Mouse (Mus musculus): ENCODE results near the gene Tmem94. TPM values are rescaled to one million over a fixed set of nuclear protein-coding genes. Genes with fewer than 3 reads are reported as not detected.
A peak's percentile ranks its signal among the peaks of the same experiment; 100 is the strongest.

Gene Tmem94
- polyA plus RNA-seq, 1 experiment from 2014 or later, result 28.7 TPM

DNA sequence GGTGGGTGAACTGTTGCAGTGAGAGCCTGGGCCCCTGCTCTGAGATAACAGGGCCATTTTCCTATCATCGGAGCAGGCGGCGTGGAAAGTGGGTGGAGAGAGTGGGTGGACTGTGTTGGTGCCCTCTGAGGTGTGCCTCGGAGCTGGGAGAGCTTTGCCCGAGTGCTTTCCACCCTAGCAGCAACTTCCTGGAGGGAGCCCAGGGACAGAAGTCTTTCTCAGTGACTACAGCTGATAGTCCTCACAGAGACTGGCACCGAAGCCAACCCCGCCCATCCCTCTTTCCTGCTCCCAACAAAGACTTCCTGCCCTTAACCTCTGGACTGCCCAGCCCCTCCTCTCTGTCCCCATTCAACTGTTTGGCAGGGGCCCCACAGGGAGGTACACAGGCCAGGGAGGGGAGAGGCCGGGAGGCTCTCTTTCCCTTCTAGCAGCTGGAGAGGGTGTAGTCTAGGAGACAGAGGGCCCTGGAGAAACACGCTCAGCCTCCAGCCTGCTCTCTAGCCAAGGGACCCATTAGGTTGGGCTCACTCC is 13.9 kb downstream of the Tmem94 start:
- Histone ChIP-seq H3K27ac (replicated peaks in 1 of 2; ENCODE audit: control insufficient read depth in 1 of 2, insufficient read depth in 1 of 2, low read depth in 2 of 2, low read length in 2 of 2) (peak overlapping the region; percentile 97), H3K4me1 (ENCODE audit: control insufficient read depth in 2 of 2, insufficient read depth in 2 of 2, low read length in 2 of 2) (peaks cover 52 to 70% of the 10 kb centered on the region in 2 experiments), H3K4me2 (ENCODE audit: low read length) (peak overlapping the region; percentile 56), H3K27me3 (ENCODE audit: control insufficient read depth, insufficient read depth, low read length) (no peaks in the 10 kb centered on the region), H3K4me3 (ENCODE audit: control insufficient read depth in 1 of 2, insufficient read depth in 1 of 2, low read depth in 1 of 2, low read length in 2 of 2) (peak overlapping the region; percentile 8 to 12; a peak in 1 of 4 replicates), H3K9me3 (ENCODE audit: control insufficient read depth, low read length) (no peaks in the 10 kb centered on the region), H3K9ac (ENCODE audit: low read length) (peak overlapping the region; percentile 59), H3K36me3 (ENCODE audit: control insufficient read depth, insufficient read depth, low read length) (peaks cover 17% of the 10 kb centered on the region)
- 2% methylated on average over 9 of the region's 9 CpGs for WGBS
- ATAC-seq (ENCODE audit: insufficient number of reproducible peaks, insufficient read depth, low FRiP score, low read depth), result peak; percentile 91

DNA sequence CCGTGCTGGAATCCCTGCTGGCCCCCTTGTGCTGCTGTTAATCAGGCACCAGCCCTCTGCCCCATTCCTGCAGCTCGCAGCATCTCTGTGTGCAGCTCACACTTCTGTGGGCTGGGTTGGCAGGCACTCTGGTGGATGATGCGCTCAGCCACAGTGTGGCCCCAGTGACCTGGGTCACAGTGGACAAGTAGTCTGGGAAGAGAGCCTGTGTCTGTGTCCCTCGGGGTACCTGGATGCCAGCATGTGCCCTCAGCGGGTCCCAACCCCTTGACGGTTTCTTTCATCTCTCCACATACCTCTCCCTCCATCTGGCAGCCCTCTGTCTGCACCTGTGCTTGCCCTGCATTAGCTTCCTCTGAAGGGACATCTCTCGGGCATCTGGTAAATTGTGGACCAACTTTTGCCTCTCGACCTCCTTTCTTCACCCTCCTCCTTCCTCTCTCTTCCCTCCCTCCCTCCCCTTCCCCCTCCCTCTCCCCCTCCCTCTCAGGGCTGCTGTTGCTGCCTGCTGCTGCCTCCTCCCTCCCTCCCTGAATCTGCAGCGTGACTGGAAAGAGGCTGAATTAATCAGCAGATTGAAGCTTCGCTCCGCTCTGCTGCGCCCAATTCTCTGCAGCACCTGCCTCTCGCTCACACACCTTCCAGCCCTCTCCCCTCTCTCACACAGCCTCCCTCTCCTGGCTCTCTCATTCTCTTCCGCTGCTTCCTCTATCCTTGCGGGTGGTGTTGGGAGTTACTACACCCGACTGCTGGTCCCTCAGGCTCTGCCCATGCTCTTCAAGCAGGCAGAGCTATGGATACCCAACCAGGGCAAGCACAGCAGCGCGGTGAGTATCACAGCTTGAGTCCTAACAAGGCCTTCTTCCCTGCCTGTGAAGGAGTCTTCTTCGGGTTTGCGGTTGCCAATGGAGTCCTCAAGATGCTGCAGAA is 15.2 kb downstream of the Tmem94 start:
- peak overlapping the region; percentile 56 for H3K4me2 ChIP-seq (ENCODE audit: low read length)
- H3K9ac ChIP-seq (ENCODE audit: low read length), result peak overlapping the region; percentile 59; the same call in 1 of the 2 replicates
- H3K4me1 ChIP-seq (ENCODE audit: control insufficient read depth in 2 of 2, insufficient read depth in 2 of 2, low read length in 2 of 2), result peaks cover 47 to 59% of the 10 kb centered on the region in 2 experiments
- H3K27me3 ChIP-seq (ENCODE audit: control insufficient read depth, insufficient read depth, low read length), result no peaks in the 10 kb centered on the region
- H3K9me3 ChIP-seq (ENCODE audit: control insufficient read depth, low read length), result no peaks in the 10 kb centered on the region
- no peak overlapping the region for H3K4me3 ChIP-seq (ENCODE audit: control insufficient read depth in 1 of 2, insufficient read depth in 1 of 2, low read depth in 1 of 2, low read length in 2 of 2)
- ATAC-seq (ENCODE audit: insufficient number of reproducible peaks, insufficient read depth, low FRiP score, low read depth), result no peak
- H3K36me3 ChIP-seq (ENCODE audit: control insufficient read depth, insufficient read depth, low read length), result peaks cover 21% of the 10 kb centered on the region
- peak overlapping the region; percentile 97 for H3K27ac ChIP-seq (replicated peaks in 1 of 2; ENCODE audit: control insufficient read depth in 1 of 2, insufficient read depth in 1 of 2, low read depth in 2 of 2, low read length in 2 of 2)
- WGBS, result 19% methylated on average over 20 of the region's 20 CpGs

DNA sequence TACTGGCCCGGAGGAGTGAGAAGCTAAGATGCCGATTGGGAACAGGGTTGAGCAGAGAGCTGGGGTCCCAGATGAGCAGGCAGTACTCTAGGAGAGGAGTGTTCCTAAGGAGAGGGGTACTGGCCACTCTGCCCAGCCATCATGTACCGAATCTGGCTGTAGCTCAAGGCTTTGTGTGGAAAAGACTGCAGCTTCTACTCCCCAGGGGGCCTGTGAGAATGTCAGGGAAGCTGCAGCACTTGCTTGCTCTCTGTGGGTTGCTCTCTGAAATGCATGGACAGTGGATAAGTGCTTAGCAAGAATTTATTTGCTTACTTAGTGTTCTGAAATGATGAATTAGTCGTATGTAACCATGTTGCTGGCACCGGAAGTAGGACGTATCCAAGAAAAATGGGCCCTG is 21.2 kb downstream of the Tmem94 start:
- H3K36me3 ChIP-seq (ENCODE audit: control insufficient read depth, insufficient read depth, low read length), result peaks cover 67% of the 10 kb centered on the region
- WGBS, result 81% methylated on average over 6 of the region's 6 CpGs

DNA sequence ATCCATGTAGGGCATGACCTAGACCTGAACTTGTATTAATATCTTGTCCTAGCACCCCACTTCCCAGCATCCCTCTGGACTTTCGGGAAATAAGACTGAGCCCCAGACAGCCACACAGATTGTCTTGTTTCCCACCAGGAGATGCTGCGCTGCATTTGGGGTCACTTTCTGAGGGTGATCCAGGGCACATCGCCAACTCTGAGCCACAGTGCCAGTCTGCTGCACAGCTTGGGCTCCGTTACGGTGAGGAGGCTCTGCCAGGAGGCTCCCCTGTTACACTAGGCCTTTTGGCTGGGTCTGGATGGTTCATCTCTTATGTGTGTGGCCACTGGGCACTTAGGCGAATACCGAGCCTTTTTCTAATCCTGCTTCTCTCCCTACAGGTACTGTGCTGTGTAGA is 24.6 kb downstream of the Tmem94 start:
- ATAC-seq (ENCODE audit: insufficient number of reproducible peaks, insufficient read depth, low FRiP score, low read depth), result no peak
- no peak overlapping the region for H3K9ac ChIP-seq (ENCODE audit: low read length)
- no peaks in the 10 kb centered on the region for H3K9me3 ChIP-seq (ENCODE audit: control insufficient read depth, low read length)
- H3K36me3 ChIP-seq (ENCODE audit: control insufficient read depth, insufficient read depth, low read length), result peaks cover 95% of the 10 kb centered on the region
- WGBS, result 95% methylated on average over 7 of the region's 7 CpGs
- no peak overlapping the region for H3K4me2 ChIP-seq (ENCODE audit: low read length)
- H3K27me3 ChIP-seq (ENCODE audit: control insufficient read depth, insufficient read depth, low read length), result no peaks in the 10 kb centered on the region
- H3K4me3 ChIP-seq (ENCODE audit: control insufficient read depth in 1 of 2, insufficient read depth in 1 of 2, low read depth in 1 of 2, low read length in 2 of 2), result no peak overlapping the region
- no peak overlapping the region for H3K27ac ChIP-seq (replicated peaks in 1 of 2; ENCODE audit: control insufficient read depth in 1 of 2, insufficient read depth in 1 of 2, low read depth in 2 of 2, low read length in 2 of 2)
- H3K4me1 ChIP-seq (ENCODE audit: control insufficient read depth in 2 of 2, insufficient read depth in 2 of 2, low read length in 2 of 2), result no peaks in the 10 kb centered on the region

More for the DNA sequence above, 21.2 kb downstream of the Tmem94 start:
- Histone ChIP-seq H3K4me3 (ENCODE audit: control insufficient read depth in 1 of 2, insufficient read depth in 1 of 2, low read depth in 1 of 2, low read length in 2 of 2) (no peak overlapping the region), H3K9ac (ENCODE audit: low read length) (no peak overlapping the region), H3K27me3 (ENCODE audit: control insufficient read depth, insufficient read depth, low read length) (no peaks in the 10 kb centered on the region), H3K4me1 (ENCODE audit: control insufficient read depth in 2 of 2, insufficient read depth in 2 of 2, low read length in 2 of 2) (peaks cover 0 to 1% of the 10 kb centered on the region in 2 experiments; a peak in 1 of 4 replicates), H3K4me2 (ENCODE audit: low read length) (no peak overlapping the region), H3K27ac (replicated peaks in 1 of 2; ENCODE audit: control insufficient read depth in 1 of 2, insufficient read depth in 1 of 2, low read depth in 2 of 2, low read length in 2 of 2) (no peak overlapping the region), H3K9me3 (ENCODE audit: control insufficient read depth, low read length) (no peaks in the 10 kb centered on the region)
- ATAC-seq (ENCODE audit: insufficient number of reproducible peaks, insufficient read depth, low FRiP score, low read depth), result no peak

DNA sequence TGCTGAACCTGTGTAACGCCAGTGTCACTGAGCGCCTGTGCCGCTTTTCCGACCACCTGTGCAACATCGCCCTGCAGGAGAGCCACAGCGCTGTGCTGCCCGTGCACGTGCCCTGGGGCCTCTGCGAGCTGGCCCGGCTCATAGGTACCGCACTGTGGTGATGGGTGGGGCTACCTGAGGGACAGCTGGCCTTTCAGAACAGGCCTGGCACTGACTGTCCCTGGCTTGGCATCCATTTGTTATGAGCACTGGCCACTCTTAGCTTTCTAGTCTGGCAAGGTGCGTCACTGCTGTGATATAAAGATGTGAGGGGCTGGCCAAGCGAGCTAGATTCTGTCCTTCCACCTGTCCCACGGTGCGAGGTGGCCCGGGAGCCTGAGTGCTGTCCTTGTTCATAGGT is 26.7 kb downstream of the Tmem94 start:
- no peak for ATAC-seq (ENCODE audit: insufficient number of reproducible peaks, insufficient read depth, low FRiP score, low read depth)
- no peak overlapping the region for H3K9ac ChIP-seq (ENCODE audit: low read length)
- no peaks in the 10 kb centered on the region for H3K9me3 ChIP-seq (ENCODE audit: control insufficient read depth, low read length)
- H3K36me3 ChIP-seq (ENCODE audit: control insufficient read depth, insufficient read depth, low read length), result peaks cover 98% of the 10 kb centered on the region
- H3K27me3 ChIP-seq (ENCODE audit: control insufficient read depth, insufficient read depth, low read length), result no peaks in the 10 kb centered on the region
- no peak overlapping the region for H3K27ac ChIP-seq (replicated peaks in 1 of 2; ENCODE audit: control insufficient read depth in 1 of 2, insufficient read depth in 1 of 2, low read depth in 2 of 2, low read length in 2 of 2)
- H3K4me2 ChIP-seq (ENCODE audit: low read length), result no peak overlapping the region
- WGBS, result 91% methylated on average over 16 of the region's 16 CpGs
- no peaks in the 10 kb centered on the region for H3K4me1 ChIP-seq (ENCODE audit: control insufficient read depth in 2 of 2, insufficient read depth in 2 of 2, low read length in 2 of 2)
- no peak overlapping the region for H3K4me3 ChIP-seq (ENCODE audit: control insufficient read depth in 1 of 2, insufficient read depth in 1 of 2, low read depth in 1 of 2, low read length in 2 of 2)

DNA sequence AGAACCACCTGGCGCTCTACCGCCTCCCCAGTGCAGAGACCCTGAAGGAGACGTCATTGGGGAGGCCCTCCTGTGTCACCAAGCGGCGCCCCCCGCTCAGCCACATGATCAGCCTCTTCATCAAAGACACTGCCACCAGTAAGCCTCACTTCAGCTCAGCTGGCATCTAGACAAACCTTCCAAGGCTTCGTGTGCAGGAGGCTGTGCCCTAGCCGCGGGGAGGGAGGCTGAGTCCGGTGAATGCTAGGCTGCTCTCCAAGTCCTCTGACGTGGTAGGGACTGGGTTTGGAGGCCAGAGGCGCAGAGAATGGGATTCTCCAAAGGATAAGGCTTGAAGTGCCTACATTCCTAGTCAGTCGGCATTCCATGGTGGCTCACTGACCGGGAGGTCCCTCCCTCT is 27.1 kb downstream of the Tmem94 start:
- no peaks in the 10 kb centered on the region for H3K27me3 ChIP-seq (ENCODE audit: control insufficient read depth, insufficient read depth, low read length)
- no peaks in the 10 kb centered on the region for H3K9me3 ChIP-seq (ENCODE audit: control insufficient read depth, low read length)
- no peak overlapping the region for H3K9ac ChIP-seq (ENCODE audit: low read length)
- no peak overlapping the region for H3K27ac ChIP-seq (replicated peaks in 1 of 2; ENCODE audit: control insufficient read depth in 1 of 2, insufficient read depth in 1 of 2, low read depth in 2 of 2, low read length in 2 of 2)
- no peak overlapping the region for H3K4me3 ChIP-seq (ENCODE audit: control insufficient read depth in 1 of 2, insufficient read depth in 1 of 2, low read depth in 1 of 2, low read length in 2 of 2)
- no peak for ATAC-seq (ENCODE audit: insufficient number of reproducible peaks, insufficient read depth, low FRiP score, low read depth)
- WGBS, result 69% methylated on average over 14 of the region's 14 CpGs
- no peaks in the 10 kb centered on the region for H3K4me1 ChIP-seq (ENCODE audit: control insufficient read depth in 2 of 2, insufficient read depth in 2 of 2, low read length in 2 of 2)
- H3K36me3 ChIP-seq (ENCODE audit: control insufficient read depth, insufficient read depth, low read length), result peaks cover 98% of the 10 kb centered on the region
- no peak overlapping the region for H3K4me2 ChIP-seq (ENCODE audit: low read length)

DNA sequence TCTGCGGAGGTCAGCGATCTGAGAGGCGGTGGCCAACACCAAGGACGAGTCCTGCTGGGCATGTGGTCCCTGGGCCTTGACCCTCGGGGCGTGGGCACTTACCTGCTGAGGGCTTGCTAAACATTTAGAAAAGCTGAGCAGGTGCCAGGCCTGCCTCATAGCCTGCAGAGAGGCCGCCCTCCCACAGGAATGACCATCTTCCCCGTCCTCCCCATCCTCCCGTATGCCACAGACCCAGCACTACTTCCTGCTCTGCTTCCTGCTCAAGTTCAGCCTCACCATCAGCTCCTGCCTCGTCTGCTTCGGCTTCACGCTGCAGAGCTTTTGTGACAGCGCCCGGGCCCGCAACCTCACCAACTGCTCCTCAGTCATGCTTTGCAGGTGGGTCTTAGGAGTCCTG is 31.7 kb downstream of the Tmem94 start:
- ATAC-seq (ENCODE audit: insufficient number of reproducible peaks, insufficient read depth, low FRiP score, low read depth), result no peak
- H3K4me3 ChIP-seq (ENCODE audit: control insufficient read depth in 1 of 2, insufficient read depth in 1 of 2, low read depth in 1 of 2, low read length in 2 of 2), result no peak overlapping the region
- no peaks in the 10 kb centered on the region for H3K4me1 ChIP-seq (ENCODE audit: control insufficient read depth in 2 of 2, insufficient read depth in 2 of 2, low read length in 2 of 2)
- no peak overlapping the region for H3K4me2 ChIP-seq (ENCODE audit: low read length)
- H3K9ac ChIP-seq (ENCODE audit: low read length), result no peak overlapping the region
- no peak overlapping the region; a peak in 1 of 4 replicates for H3K27ac ChIP-seq (replicated peaks in 1 of 2; ENCODE audit: control insufficient read depth in 1 of 2, insufficient read depth in 1 of 2, low read depth in 2 of 2, low read length in 2 of 2)
- 72% methylated on average over 15 of the region's 15 CpGs for WGBS
- no peaks in the 10 kb centered on the region for H3K9me3 ChIP-seq (ENCODE audit: control insufficient read depth, low read length)
- no peaks in the 10 kb centered on the region for H3K27me3 ChIP-seq (ENCODE audit: control insufficient read depth, insufficient read depth, low read length)
- H3K36me3 ChIP-seq (ENCODE audit: control insufficient read depth, insufficient read depth, low read length), result peaks cover 100% of the 10 kb centered on the region
